Mouse (Mus musculus) midbrain, embryonic 15.5 days (tissue): ENCODE results near the gene Timmdc1. TPM values are rescaled to one million over a fixed set of nuclear protein-coding genes. Genes with fewer than 3 reads are reported as not detected.

ENCODE experiments used
- ATAC-seq: fragments of 200-750 bp; cut with Nextera tagmentation; replicated peaks from 2 replicates; pipeline ENCODE4 v1.8.0; 2017; ENCODE audit warnings: moderate TSS enrichment
- H3K27ac ChIP-seq: fragments of 300-500 bp; sonication (generic); 2 replicates; pipeline ENCODE4 v1.5.1; 2015; ENCODE audit warnings: mild to moderate bottlenecking, inconsistent platforms
- H3K27me3 ChIP-seq: fragments of 300-500 bp; sonication (generic); replicated peaks from 2 replicates; pipeline ENCODE4 v1.6.1; 2015; ENCODE audit warnings: inconsistent platforms
- H3K36me3 ChIP-seq: fragments of 300-500 bp; sonication (generic); replicated peaks from 2 replicates; pipeline ENCODE4 v1.6.1; 2015; ENCODE audit warnings: inconsistent platforms
- H3K4me1 ChIP-seq: fragments of 300-500 bp; sonication (generic); 2 replicates; pipeline ENCODE4 v1.6.1; 2015; ENCODE audit warnings: inconsistent platforms
- H3K4me2 ChIP-seq: fragments of 300-500 bp; sonication (generic); 2 replicates; pipeline ENCODE4 v1.6.1; 2015; ENCODE audit warnings: inconsistent platforms, mild to moderate bottlenecking, moderate library complexity
- H3K4me3 ChIP-seq: fragments of 300-500 bp; sonication (generic); 2 replicates; pipeline ENCODE4 v1.5.1; 2015; ENCODE audit warnings: mild to moderate bottlenecking, inconsistent platforms
- H3K9ac ChIP-seq: fragments of 300-500 bp; sonication (generic); 2 replicates; pipeline ENCODE4 v1.6.1; 2015; ENCODE audit warnings: mild to moderate bottlenecking, inconsistent platforms
- H3K9me3 ChIP-seq: fragments of 300-500 bp; sonication (generic); 2 replicates; pipeline ENCODE4 v1.6.1; 2016; ENCODE audit warnings: inconsistent platforms
- WGBS: fragments of 180-500 bp; shearing (Covaris S2); methylation state at CpG from one replicate; pipeline ENCODE4 v1.1.7; 2015; ENCODE audit warnings: mixed read lengths; 5-methylcytosine and 5-hydroxymethylcytosine counted together
- polyA plus RNA-seq: library from polyadenylated mRNA; unstranded; fragments of >200 nt; fragmentation: Nextera tagmentation; extraction: Ambion mirVana; gene quantifications from 2 replicates; pipeline ENCODE4 v1.2.1, GENCODE M21; 2015

The Timmdc1 gene
- polyA plus RNA-seq, 1 experiment from 2014 or later: 33.0 TPM

DNA sequence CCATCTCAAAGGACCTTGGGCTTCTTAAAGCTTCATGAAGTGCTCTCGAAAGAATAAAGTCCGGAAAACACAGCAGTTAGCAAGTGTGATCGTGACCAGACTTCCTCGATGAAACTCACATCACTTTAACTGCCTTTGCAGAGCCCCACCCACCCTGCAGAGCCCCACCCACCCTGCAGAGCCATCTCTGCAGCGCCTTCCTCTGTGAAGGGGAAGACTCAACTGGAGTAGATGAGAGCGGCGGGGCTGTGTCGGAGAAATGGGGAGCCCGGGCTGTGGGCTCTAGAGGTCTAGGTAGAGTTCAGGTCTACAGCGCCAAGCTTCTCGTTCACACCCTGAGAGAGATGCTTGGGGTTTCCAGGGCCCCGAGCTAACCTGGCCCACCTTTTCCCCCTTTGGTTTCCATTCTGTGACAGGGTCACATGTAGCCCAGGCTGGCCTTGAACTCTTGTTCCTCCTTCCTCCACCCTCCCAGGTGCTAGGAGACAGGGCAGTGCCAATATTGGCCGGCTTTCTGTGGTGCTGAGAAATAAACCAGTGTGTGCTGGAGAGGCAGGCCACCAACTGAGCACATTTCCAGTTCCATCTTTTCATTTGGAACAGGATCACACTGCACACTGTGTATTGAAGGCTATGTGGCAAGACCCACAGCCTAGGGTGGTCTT lies 16.4 kb upstream of the Timmdc1 start:
- WGBS: 95% methylated on average over 13 of the region's 13 CpGs
- H3K27ac ChIP-seq: no peak overlapping the region
- H3K4me1 ChIP-seq: no peaks in the 10 kb centered on the region
- 0 out of 2 replicates have a peak, but pooled peaks have one; percentile 27 for ATAC-seq
- no peak overlapping the region for H3K4me3 ChIP-seq
- no peak overlapping the region for H3K4me2 ChIP-seq
- H3K36me3 ChIP-seq: peaks cover 56% of the 10 kb centered on the region
- H3K9me3 ChIP-seq: no peaks in the 10 kb centered on the region
- H3K9ac ChIP-seq: no peak overlapping the region
- no peaks in the 10 kb centered on the region for H3K27me3 ChIP-seq

DNA sequence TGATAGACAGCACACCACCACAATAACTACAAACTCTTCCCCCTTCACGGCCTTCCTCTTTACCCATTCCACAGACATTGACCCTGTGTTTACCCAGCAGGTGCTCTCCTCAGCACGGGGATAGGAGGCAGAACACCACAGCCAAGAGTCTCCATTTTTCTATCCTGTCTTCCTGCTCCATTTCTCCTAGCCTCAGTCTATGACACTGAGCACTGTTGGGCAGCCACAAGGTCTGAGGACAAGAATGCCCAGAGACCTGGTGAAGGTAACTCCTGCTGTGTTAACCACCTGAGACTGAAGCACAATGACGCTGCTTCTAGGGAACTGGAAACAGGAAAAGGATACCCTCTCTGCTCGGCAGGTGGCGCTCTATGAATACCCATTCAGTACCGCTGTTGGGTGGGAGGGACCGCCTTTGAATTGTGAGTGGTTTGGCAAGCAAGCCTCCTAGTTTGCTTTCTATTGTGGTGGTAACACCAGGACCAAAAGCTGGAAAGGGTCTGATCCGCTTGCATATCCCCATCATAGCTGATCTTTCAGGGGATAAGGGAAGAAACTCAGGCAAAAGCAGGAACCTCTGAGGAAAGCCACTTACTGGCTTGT lies 14.2 kb upstream of the Timmdc1 start:
- Histone ChIP-seq H3K36me3 (peaks cover 57% of the 10 kb centered on the region), H3K27ac (no peak overlapping the region), H3K4me2 (no peak overlapping the region), H3K27me3 (no peaks in the 10 kb centered on the region), H3K4me1 (no peaks in the 10 kb centered on the region), H3K9ac (no peak overlapping the region), H3K4me3 (no peak overlapping the region), H3K9me3 (no peaks in the 10 kb centered on the region)
- WGBS: 44% methylated on average over 8 of the region's 8 CpGs
- ATAC-seq: peak; percentile 60; the same call in 1 of the 2 replicates

DNA sequence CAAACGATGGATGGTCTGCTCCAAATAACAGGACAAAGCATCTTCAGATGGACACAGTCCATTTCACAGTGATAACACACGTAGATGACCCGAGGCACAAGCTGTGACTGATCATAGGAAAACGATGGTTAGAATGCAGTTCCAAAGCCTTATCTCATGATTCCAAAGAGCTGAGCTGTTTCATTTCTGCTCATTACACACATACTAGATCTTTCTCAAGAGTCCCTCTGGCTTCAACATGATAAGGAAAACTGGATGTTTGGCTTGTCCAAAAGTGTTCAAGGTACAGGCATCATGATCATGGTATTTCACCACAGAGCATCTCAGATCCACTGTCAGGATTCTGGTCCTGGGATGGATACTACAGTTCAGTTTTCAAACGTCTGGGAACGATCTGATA lies 3.8 kb upstream of the Timmdc1 start:
- Histone ChIP-seq H3K27me3 (no peaks in the 10 kb centered on the region), H3K4me2 (no peak overlapping the region), H3K9me3 (no peaks in the 10 kb centered on the region), H3K4me1 (peaks cover 13% of the 10 kb centered on the region), H3K27ac (no peak overlapping the region), H3K9ac (no peak overlapping the region), H3K36me3 (peaks cover 54% of the 10 kb centered on the region), H3K4me3 (no peak overlapping the region)
- 90% methylated on average over 6 of the region's 6 CpGs for WGBS
- no peak for ATAC-seq

DNA sequence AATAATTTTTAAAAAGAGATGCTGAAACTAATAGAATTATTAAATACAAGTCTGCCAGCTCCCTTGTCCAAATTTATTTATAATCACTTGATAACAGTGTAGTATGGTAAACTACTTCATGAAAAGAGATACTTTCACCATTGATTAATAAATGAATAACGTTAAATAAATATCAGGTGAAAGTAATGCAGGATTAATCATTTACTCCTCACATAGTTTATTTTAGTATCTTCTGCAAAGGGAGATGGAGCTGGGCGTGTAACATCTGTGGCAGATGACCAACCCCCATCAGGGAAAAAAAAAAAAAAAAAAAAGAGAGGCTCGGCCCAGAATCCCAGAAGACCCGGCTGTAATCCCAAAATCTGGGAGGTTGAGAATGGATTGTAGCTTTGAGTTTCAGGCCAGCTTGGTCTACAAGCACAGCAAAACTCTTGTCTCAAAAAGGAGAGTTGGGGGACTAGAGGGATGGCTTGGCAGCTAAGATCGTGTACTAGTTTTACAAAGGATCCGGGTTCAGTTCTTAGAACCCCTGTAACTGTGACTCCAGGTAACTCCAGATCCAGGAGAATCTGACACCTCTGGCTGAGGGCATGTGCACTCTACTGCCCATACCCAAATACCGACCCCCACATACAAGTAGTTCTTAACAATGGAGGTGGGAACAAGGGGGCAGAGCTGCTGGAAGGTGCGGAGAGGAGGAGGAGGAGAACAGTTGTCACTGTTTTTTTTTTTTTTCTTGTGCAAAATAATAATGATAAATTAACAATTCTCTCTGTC lies 1.1 kb downstream of the Timmdc1 start:
- Histone ChIP-seq H3K4me2 (peak overlapping the region; percentile 79), H3K36me3 (peaks cover 22% of the 10 kb centered on the region), H3K27me3 (no peaks in the 10 kb centered on the region), H3K27ac (no peak overlapping the region), H3K9ac (peak overlapping the region; percentile 99; the same call in 1 of the 2 replicates), H3K9me3 (no peaks in the 10 kb centered on the region), H3K4me3 (peak overlapping the region; percentile 98), H3K4me1 (peaks cover 18% of the 10 kb centered on the region)
- WGBS: 35% methylated on average over 8 of the region's 8 CpGs
- no peak for ATAC-seq

DNA sequence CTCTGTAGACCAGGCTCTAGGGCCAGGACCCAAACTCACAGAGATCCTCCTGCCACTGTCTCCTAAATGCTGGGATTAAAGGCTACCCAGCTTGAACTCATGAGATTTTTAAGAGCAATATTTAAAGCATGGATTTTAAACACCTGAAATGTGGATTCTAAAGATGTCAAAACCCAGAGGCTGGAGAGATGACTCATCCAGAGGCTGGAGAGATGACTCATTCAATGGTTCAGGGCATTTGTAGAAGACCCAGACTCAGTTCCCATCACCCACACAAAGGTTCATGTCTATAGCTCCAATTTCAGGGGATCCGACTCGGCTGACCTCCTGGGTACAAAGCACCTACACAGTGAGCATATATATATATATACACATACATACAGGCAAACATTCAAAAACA lies 3.3 kb downstream of the Timmdc1 start:
- H3K36me3 ChIP-seq: peaks cover 12% of the 10 kb centered on the region
- H3K27me3 ChIP-seq: no peaks in the 10 kb centered on the region
- no peak overlapping the region for H3K9ac ChIP-seq
- H3K4me2 ChIP-seq: no peak overlapping the region
- no peak overlapping the region for H3K4me3 ChIP-seq
- H3K27ac ChIP-seq: no peak overlapping the region
- no peaks in the 10 kb centered on the region for H3K9me3 ChIP-seq
- no peak for ATAC-seq
- WGBS: 93% methylated on average over 2 of the region's 2 CpGs
- H3K4me1 ChIP-seq: peaks cover 18% of the 10 kb centered on the region

DNA sequence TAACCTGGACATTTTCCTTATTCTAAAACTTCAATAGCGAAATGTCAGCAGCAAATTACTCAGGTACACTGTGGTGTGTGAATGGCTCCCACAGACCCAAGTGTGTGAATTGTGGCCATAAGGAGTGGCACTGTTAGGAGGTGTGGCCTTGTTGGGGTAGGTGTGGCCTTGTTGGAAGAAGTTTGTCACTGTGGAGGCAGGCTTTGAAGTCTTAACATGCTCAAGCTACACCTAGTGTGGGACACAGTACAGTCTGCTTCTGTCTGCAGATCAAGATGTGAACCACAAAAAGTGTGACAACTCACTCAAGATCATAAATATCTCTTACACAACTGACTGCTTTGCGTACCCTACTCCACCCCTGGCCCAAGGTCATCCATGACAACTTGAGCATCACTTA lies 11.6 kb downstream of the Timmdc1 start:
- Histone ChIP-seq H3K4me2 (no peak overlapping the region), H3K9ac (no peak overlapping the region), H3K27me3 (no peaks in the 10 kb centered on the region), H3K27ac (no peak overlapping the region), H3K9me3 (no peaks in the 10 kb centered on the region), H3K36me3 (peaks cover 38% of the 10 kb centered on the region), H3K4me3 (no peak overlapping the region), H3K4me1 (no peaks in the 10 kb centered on the region)
- 98% methylated on average over 2 of the region's 2 CpGs for WGBS
- no peak for ATAC-seq

DNA sequence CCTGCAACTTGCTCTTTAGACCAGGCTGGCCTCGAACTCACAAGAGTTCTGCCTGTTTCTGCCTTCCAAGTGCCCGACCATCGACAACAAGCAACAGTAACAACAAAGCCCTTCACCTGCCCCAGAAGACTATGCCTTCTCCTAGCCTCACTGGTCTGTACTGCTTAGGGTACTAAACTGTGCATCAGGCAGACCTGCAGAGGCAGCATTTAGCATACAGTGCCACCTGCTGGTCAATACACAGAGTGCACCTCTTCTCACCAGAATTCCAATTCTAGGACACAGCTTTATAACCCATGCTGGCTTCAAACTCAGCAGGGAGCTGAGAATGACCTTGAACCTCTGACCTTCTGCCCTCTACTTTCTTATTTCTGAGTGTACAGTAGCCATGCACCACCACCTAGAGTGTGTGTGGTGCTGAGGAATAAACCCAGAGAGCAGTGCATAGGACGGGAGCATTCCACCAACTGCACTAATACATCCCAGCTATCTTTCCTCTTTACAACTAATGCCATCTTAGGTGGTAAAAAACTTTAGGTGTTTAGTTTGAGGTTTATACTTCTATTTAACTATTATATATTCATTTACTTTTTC lies 16.3 kb downstream of the Timmdc1 start:
- H3K4me3 ChIP-seq: no peak overlapping the region
- peaks cover 40% of the 10 kb centered on the region for H3K36me3 ChIP-seq
- no peaks in the 10 kb centered on the region for H3K4me1 ChIP-seq
- no peak overlapping the region for H3K4me2 ChIP-seq
- H3K9me3 ChIP-seq: no peaks in the 10 kb centered on the region
- H3K27ac ChIP-seq: no peak overlapping the region
- 69% methylated on average over 4 of the region's 4 CpGs for WGBS
- no peak overlapping the region for H3K9ac ChIP-seq
- peak; percentile 90 for ATAC-seq
- H3K27me3 ChIP-seq: no peaks in the 10 kb centered on the region

DNA sequence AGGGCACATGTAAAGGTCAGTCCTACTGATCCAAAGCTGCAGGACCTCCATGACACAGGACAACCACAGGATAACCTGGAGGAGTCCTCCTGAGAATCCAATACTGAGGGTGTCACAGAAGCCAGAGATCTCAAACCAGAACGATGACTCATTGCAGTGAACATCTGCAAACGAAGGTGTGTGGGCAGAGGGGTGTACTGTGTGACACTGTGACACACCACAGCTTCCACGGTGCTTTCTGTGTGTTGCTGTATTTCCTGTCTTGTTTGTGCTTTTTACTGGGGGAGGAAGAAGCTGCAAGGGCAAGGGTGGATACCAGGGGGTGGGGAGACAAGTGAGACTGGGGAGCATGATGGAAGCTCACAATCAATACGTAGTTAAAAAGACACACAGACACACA lies 18.9 kb downstream of the Timmdc1 start:
- Histone ChIP-seq H3K9me3 (no peaks in the 10 kb centered on the region), H3K36me3 (peaks cover 41% of the 10 kb centered on the region), H3K4me3 (no peak overlapping the region)

DNA sequence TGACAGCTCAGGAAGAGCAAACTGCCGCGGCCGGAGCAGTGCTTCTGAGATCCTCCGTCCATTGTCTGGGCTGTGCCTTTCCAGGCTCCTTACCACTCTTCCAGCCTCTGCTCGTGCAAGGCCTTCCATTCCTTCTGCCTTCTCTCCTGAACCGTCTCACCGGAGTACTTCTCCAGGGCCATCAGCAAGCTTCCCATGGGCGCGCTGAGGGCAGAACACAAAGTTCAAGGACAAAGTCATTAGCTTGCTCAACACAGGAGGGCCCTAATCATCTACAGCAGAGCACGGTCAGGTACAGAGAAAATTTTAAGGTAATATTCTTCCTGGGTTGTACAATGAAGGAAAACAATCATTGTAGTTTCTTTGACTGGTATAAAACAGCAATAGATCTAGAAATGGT lies 20.0 kb downstream of the Timmdc1 start:
- H3K9me3 ChIP-seq: no peaks in the 10 kb centered on the region

More for the DNA sequence above, 18.9 kb downstream of the Timmdc1 start:
- H3K9ac ChIP-seq: no peak overlapping the region
- H3K4me1 ChIP-seq: no peaks in the 10 kb centered on the region
- no peaks in the 10 kb centered on the region for H3K27me3 ChIP-seq
- ATAC-seq: no peak
- H3K4me2 ChIP-seq: no peak overlapping the region
- WGBS: 94% methylated on average over 4 of the region's 4 CpGs
- H3K27ac ChIP-seq: no peak overlapping the region

DNA sequence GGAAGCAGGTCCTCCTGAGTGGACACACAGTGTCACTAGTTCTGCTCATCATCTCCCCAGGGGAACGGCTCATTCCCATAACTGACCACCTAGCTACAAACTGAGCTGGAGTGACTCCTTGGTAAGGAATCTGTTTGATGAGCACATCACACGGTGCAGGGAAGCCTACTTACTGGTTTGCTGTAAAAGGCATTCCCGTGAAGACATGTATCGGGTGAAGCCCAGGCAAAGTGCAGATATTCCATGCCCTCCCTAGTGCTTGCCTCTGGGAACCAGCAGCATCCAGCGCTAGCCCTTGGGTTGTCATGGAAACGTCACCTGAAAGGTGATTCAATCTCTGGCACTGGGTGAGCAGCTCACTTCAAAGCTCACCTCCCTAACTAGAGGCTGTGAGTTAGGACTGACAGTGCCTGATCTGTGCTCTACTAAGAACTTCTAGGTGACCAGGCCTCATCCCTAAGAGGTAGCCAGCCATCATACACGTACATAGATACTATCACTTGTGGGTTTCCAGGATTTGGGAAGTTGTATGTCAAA lies 25.8 kb downstream of the Timmdc1 start:
- no peak overlapping the region for H3K9ac ChIP-seq
- no peak overlapping the region for H3K27ac ChIP-seq
- ATAC-seq: no peak
- no peak overlapping the region for H3K4me3 ChIP-seq
- H3K9me3 ChIP-seq: no peaks in the 10 kb centered on the region
- no peaks in the 10 kb centered on the region for H3K4me1 ChIP-seq
- H3K4me2 ChIP-seq: no peak overlapping the region
- no peaks in the 10 kb centered on the region for H3K27me3 ChIP-seq
- peaks cover 17% of the 10 kb centered on the region for H3K36me3 ChIP-seq
- WGBS: 77% methylated on average over 7 of the region's 7 CpGs

More for the DNA sequence above, 20.0 kb downstream of the Timmdc1 start:
- Histone ChIP-seq H3K27me3 (no peaks in the 10 kb centered on the region), H3K4me3 (no peak overlapping the region), H3K4me1 (no peaks in the 10 kb centered on the region), H3K36me3 (peaks cover 39% of the 10 kb centered on the region), H3K9ac (no peak overlapping the region), H3K27ac (no peak overlapping the region), H3K4me2 (no peak overlapping the region)
- WGBS: 91% methylated on average over 10 of the region's 10 CpGs
- no peak for ATAC-seq

DNA sequence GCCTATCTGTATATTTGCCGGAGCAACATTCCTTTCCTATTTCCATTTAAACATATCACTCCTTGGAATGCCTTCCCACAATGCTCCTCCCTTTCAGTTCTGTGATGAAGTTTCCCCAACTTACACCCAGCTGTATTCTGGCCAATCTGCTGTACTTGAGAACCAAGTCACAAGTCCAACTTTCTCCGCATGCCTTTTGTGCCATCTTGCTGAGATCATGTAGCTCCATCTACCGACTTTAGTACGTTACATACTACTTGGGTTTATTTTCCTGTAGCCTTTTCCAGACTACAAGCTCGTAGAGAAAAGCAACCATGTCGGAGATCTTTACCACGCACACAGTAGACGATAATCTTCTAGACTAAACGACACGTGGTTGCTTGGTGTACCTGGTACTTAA lies 28.6 kb downstream of the Timmdc1 start:
- H3K36me3 ChIP-seq: peaks cover 11% of the 10 kb centered on the region
- no peaks in the 10 kb centered on the region for H3K4me1 ChIP-seq
- no peak overlapping the region for H3K27ac ChIP-seq
- no peak for ATAC-seq
- no peaks in the 10 kb centered on the region for H3K27me3 ChIP-seq
- H3K9ac ChIP-seq: no peak overlapping the region
- H3K9me3 ChIP-seq: no peaks in the 10 kb centered on the region
- 92% methylated on average over 10 of the region's 10 CpGs for WGBS
- no peak overlapping the region for H3K4me3 ChIP-seq
- H3K4me2 ChIP-seq: no peak overlapping the region

DNA sequence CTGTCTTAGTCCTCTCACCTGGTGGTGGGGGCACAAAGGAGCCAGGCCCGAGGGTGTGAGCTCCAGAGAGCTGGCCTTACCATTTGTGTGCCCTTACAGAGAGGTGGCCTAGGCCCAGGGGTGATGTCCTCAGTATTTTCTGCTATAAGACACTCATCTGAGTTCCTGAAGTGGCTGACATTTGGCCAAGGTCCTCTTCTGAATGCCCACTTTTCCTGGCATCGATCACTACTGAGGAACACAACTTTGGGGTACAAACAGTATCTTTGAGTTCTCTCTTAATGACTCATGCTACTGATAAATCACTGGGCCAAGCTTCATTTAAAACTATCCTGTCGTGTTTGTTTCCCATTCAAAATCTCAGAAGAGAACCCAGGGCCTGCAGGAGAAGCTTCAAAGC lies 29.9 kb downstream of the Timmdc1 start:
- Histone ChIP-seq H3K36me3 (peaks cover 5% of the 10 kb centered on the region), H3K9ac (no peak overlapping the region), H3K4me3 (no peak overlapping the region), H3K9me3 (no peaks in the 10 kb centered on the region), H3K27ac (no peak overlapping the region), H3K4me2 (no peak overlapping the region), H3K4me1 (no peaks in the 10 kb centered on the region), H3K27me3 (no peaks in the 10 kb centered on the region)
- ATAC-seq: no peak
- 87% methylated on average over 3 of the region's 3 CpGs for WGBS
